Mouse (Mus musculus): ENCODE results near the gene Fasl. TPM values are rescaled to one million over a fixed set of nuclear protein-coding genes. Genes with fewer than 3 reads are reported as not detected.

Gene Fasl
- total and polyA plus RNA-seq, 2 experiments from 2014 or later: not detected

- TF ChIP-seq EP300 (IDR thresholded peaks at IDR 0.05; ENCODE audit: low read depth): no peak
- no peak overlapping the region for H3K9ac ChIP-seq (replicated peaks; ENCODE audit: low read depth, low read length)
- no peaks in the 10 kb centered on the region for H3K36me3 ChIP-seq (replicated peaks; ENCODE audit: control insufficient read depth, insufficient read depth, low read length)
- H3K4me2 ChIP-seq (ENCODE audit: low read depth, low read length): no peak overlapping the region
- H3K9me3 ChIP-seq (replicated peaks; ENCODE audit: control insufficient read depth, low read length): no peaks in the 10 kb centered on the region
- no peak for ATAC-seq (ENCODE audit: insufficient read depth, low read depth)
- DNase-seq (ENCODE audit: low spot score): no peak
- H3K4me1 ChIP-seq (ENCODE audit: control insufficient read depth, insufficient read depth): no peaks in the 10 kb centered on the region
- H3K4me3 ChIP-seq (ENCODE audit: low read depth, low read length): no peak overlapping the region
- no peaks in the 10 kb centered on the region for H3K27me3 ChIP-seq (ENCODE audit: control insufficient read depth, insufficient read depth, low read length)
- 80% methylated on average over 8 of the region's 8 CpGs for WGBS
- H3K27ac ChIP-seq (ENCODE audit: low read depth): no peak overlapping the region
Observed at GRCm38 (mm10) chr1:161791854-161792686, 3.8 kb upstream of the Fasl start.

- ATAC-seq (ENCODE audit: insufficient read depth, low read depth) (no peak), DNase-seq (ENCODE audit: low spot score) (no peak)
- 61% methylated on average over 2 of the region's 2 CpGs for WGBS
- Histone ChIP-seq H3K4me1 (ENCODE audit: control insufficient read depth, insufficient read depth) (no peaks in the 10 kb centered on the region), H3K27me3 (ENCODE audit: control insufficient read depth, insufficient read depth, low read length) (no peaks in the 10 kb centered on the region), H3K9me3 (replicated peaks; ENCODE audit: control insufficient read depth, low read length) (no peaks in the 10 kb centered on the region), H3K36me3 (replicated peaks; ENCODE audit: control insufficient read depth, insufficient read depth, low read length) (no peaks in the 10 kb centered on the region), H3K27ac (ENCODE audit: low read depth) (no peak overlapping the region), H3K9ac (replicated peaks; ENCODE audit: low read depth, low read length) (no peak overlapping the region), H3K4me3 (ENCODE audit: low read depth, low read length) (no peak overlapping the region), H3K4me2 (ENCODE audit: low read depth, low read length) (no peak overlapping the region)
- no peak for TF ChIP-seq CTCF (IDR thresholded peaks at IDR 0.05; ENCODE audit: low read depth)
- TF ChIP-seq EP300 (IDR thresholded peaks at IDR 0.05; ENCODE audit: low read depth): no peak
Observed at GRCm38 (mm10) chr1:161782725-161783124, 5.6 kb downstream of the Fasl start.

- WGBS: 86% methylated on average over 5 of the region's 5 CpGs
- H3K27me3 ChIP-seq (ENCODE audit: control insufficient read depth, insufficient read depth, low read length): no peaks in the 10 kb centered on the region
- H3K4me3 ChIP-seq (ENCODE audit: low read depth, low read length): no peak overlapping the region
- H3K36me3 ChIP-seq (replicated peaks; ENCODE audit: control insufficient read depth, insufficient read depth, low read length): no peaks in the 10 kb centered on the region
- no peak overlapping the region for H3K4me2 ChIP-seq (ENCODE audit: low read depth, low read length)
- ATAC-seq (ENCODE audit: insufficient read depth, low read depth): no peak
- no peak overlapping the region for H3K9ac ChIP-seq (replicated peaks; ENCODE audit: low read depth, low read length)
- no peaks in the 10 kb centered on the region for H3K4me1 ChIP-seq (ENCODE audit: control insufficient read depth, insufficient read depth)
- H3K27ac ChIP-seq (ENCODE audit: low read depth): no peak overlapping the region
- H3K9me3 ChIP-seq (replicated peaks; ENCODE audit: control insufficient read depth, low read length): no peaks in the 10 kb centered on the region
- no peak for TF ChIP-seq CTCF (IDR thresholded peaks at IDR 0.05; ENCODE audit: low read depth)
- DNase-seq (ENCODE audit: low spot score): no peak
Observed at GRCm38 (mm10) chr1:161781594-161781993, 6.7 kb downstream of the Fasl start.

GRCm38 (mm10) chr1:161779057-161779456 is 9.2 kb downstream of the Fasl start:
- ATAC-seq (ENCODE audit: insufficient read depth, low read depth) (no peak), DNase-seq (ENCODE audit: low spot score) (no peak)
- no peaks in the 10 kb centered on the region for H3K36me3 ChIP-seq (replicated peaks; ENCODE audit: control insufficient read depth, insufficient read depth, low read length)
- H3K4me3 ChIP-seq (ENCODE audit: low read depth, low read length): no peak overlapping the region
- H3K9me3 ChIP-seq (replicated peaks; ENCODE audit: control insufficient read depth, low read length): no peaks in the 10 kb centered on the region
- no peak overlapping the region for H3K27ac ChIP-seq (ENCODE audit: low read depth)
- no peak overlapping the region for H3K4me2 ChIP-seq (ENCODE audit: low read depth, low read length)
- no peaks in the 10 kb centered on the region for H3K4me1 ChIP-seq (ENCODE audit: control insufficient read depth, insufficient read depth)
- no peak overlapping the region for H3K9ac ChIP-seq (replicated peaks; ENCODE audit: low read depth, low read length)
- H3K27me3 ChIP-seq (ENCODE audit: control insufficient read depth, insufficient read depth, low read length): no peaks in the 10 kb centered on the region
- TF ChIP-seq CTCF (IDR thresholded peaks at IDR 0.05; ENCODE audit: low read depth) (no peak), EP300 (IDR thresholded peaks at IDR 0.05; ENCODE audit: low read depth) (no peak)

GRCm38 (mm10) chr1:161775151-161775550 is 13.1 kb downstream of the Fasl start:
- WGBS: 71% methylated on average over 6 of the region's 6 CpGs
- H3K27ac ChIP-seq (ENCODE audit: low read depth): no peak overlapping the region
- DNase-seq (ENCODE audit: low spot score) (no peak), ATAC-seq (ENCODE audit: insufficient read depth, low read depth) (no peak)
- H3K4me1 ChIP-seq (ENCODE audit: control insufficient read depth, insufficient read depth): no peaks in the 10 kb centered on the region
- no peaks in the 10 kb centered on the region for H3K27me3 ChIP-seq (ENCODE audit: control insufficient read depth, insufficient read depth, low read length)
- no peaks in the 10 kb centered on the region for H3K9me3 ChIP-seq (replicated peaks; ENCODE audit: control insufficient read depth, low read length)
- H3K4me2 ChIP-seq (ENCODE audit: low read depth, low read length): no peak overlapping the region
- TF ChIP-seq CTCF (IDR thresholded peaks at IDR 0.05; ENCODE audit: low read depth): no peak
- no peak for TF ChIP-seq EP300 (IDR thresholded peaks at IDR 0.05; ENCODE audit: low read depth)
- H3K9ac ChIP-seq (replicated peaks; ENCODE audit: low read depth, low read length): no peak overlapping the region
- H3K4me3 ChIP-seq (ENCODE audit: low read depth, low read length): no peak overlapping the region
- H3K36me3 ChIP-seq (replicated peaks; ENCODE audit: control insufficient read depth, insufficient read depth, low read length): no peaks in the 10 kb centered on the region

- DNase-seq (ENCODE audit: low spot score): no peak
- Histone ChIP-seq H3K9me3 (replicated peaks; ENCODE audit: control insufficient read depth, low read length) (no peaks in the 10 kb centered on the region), H3K27ac (ENCODE audit: low read depth) (no peak overlapping the region), H3K4me3 (ENCODE audit: low read depth, low read length) (no peak overlapping the region), H3K4me1 (ENCODE audit: control insufficient read depth, insufficient read depth) (no peaks in the 10 kb centered on the region), H3K9ac (replicated peaks; ENCODE audit: low read depth, low read length) (no peak overlapping the region), H3K27me3 (ENCODE audit: control insufficient read depth, insufficient read depth, low read length) (no peaks in the 10 kb centered on the region), H3K36me3 (replicated peaks; ENCODE audit: control insufficient read depth, insufficient read depth, low read length) (no peaks in the 10 kb centered on the region), H3K4me2 (ENCODE audit: low read depth, low read length) (no peak overlapping the region)
- no peak for ATAC-seq (ENCODE audit: insufficient read depth, low read depth)
- WGBS: 62% methylated on average over 2 of the region's 2 CpGs
- TF ChIP-seq CTCF (IDR thresholded peaks at IDR 0.05; ENCODE audit: low read depth) (no peak), EP300 (IDR thresholded peaks at IDR 0.05; ENCODE audit: low read depth) (no peak)
Observed at GRCm38 (mm10) chr1:161771293-161771692, 17.0 kb downstream of the Fasl start.

All from heart, postnatal 0 days (tissue).